Mouse (Mus musculus): ENCODE data around the gene Fam43b. TPM values are rescaled to one million over a fixed set of nuclear protein-coding genes. Genes with fewer than 3 reads are reported as not detected.

The Fam43b gene
- polyA plus RNA-seq, 1 experiment from 2014 or later, result not detected

Other genes starting within 250 kb of the Fam43b start
- 108 and 113 TPM in 2 replicates for gene Hp1bp3, start 180.2 kb downstream of the Fam43b start, polyA plus RNA-seq (2015; fragmentation: Nextera tagmentation; extraction: Ambion mirVana)
- gene Sh2d5, start 146.1 kb downstream of the Fam43b start, polyA plus RNA-seq (2015; fragmentation: Nextera tagmentation; extraction: Ambion mirVana), result 0.50 and 0.54 TPM in 2 replicates
- 1.0 and 1.3 TPM in 2 replicates for gene Kif17, start 146.1 kb downstream of the Fam43b start, polyA plus RNA-seq (2015; fragmentation: Nextera tagmentation; extraction: Ambion mirVana)
- gene Ddost, start 91.8 kb downstream of the Fam43b start, polyA plus RNA-seq (2015; fragmentation: Nextera tagmentation; extraction: Ambion mirVana), result 415 and 427 TPM in 2 replicates
- gene Pink1, start 70.2 kb downstream of the Fam43b start, polyA plus RNA-seq (2015; fragmentation: Nextera tagmentation; extraction: Ambion mirVana), result 30.7 and 38.9 TPM in 2 replicates
- gene Cda, start 28.5 kb downstream of the Fam43b start, polyA plus RNA-seq (2015; fragmentation: Nextera tagmentation; extraction: Ambion mirVana), result 39.2 and 42.4 TPM in 2 replicates
- 32.7 and 35.3 TPM in 2 replicates for gene Mul1, start 38.1 kb upstream of the Fam43b start, polyA plus RNA-seq (2015; fragmentation: Nextera tagmentation; extraction: Ambion mirVana)
- 3.5 and 3.6 TPM in 2 replicates for gene Camk2n1, start 57.8 kb upstream of the Fam43b start, polyA plus RNA-seq (2015; fragmentation: Nextera tagmentation; extraction: Ambion mirVana)
- gene Vwa5b1, start 239.4 kb upstream of the Fam43b start, polyA plus RNA-seq (2015; fragmentation: Nextera tagmentation; extraction: Ambion mirVana), result 0.11 and 0.23 TPM in 2 replicates